8 mouse cellular contexts compared by ENCODE assay signal in genomic region chr16:30187907-30188414, GRCm38 (mm10).
DNase-seq lines count a peak whose midpoint lies in the region; ATAC-seq and TF ChIP-seq lines count a peak whose summit lies in the region.

No protein-coding gene starts in this region.

- H3K79me2 ChIP-seq in myocyte (ENCODE audit: control insufficient read depth, insufficient read depth) = no peaks in the 10 kb centered on the region

- peaks cover 27% of the 10 kb centered on the region for H3K27me3 ChIP-seq in erythroblast, embryonic 14.5 days (ENCODE audit: control insufficient read depth)
- H3K27me3 ChIP-seq in heart, embryonic 13.5 days (replicated peaks) = peaks cover 35% of the 10 kb centered on the region
- peaks cover 4% of the 10 kb centered on the region; the same call in 1 of the 2 replicates for H3K27me3 ChIP-seq in liver, embryonic 11.5 days (replicated peaks; ENCODE audit: control insufficient read depth, insufficient read depth, low read length)
- H3K27me3 ChIP-seq in myocyte (ENCODE audit: control insufficient read depth, insufficient read depth, insufficient read length) = no peaks in the 10 kb centered on the region

- H3ac ChIP-seq in myocyte (ENCODE audit: control insufficient read depth, insufficient read length) = no peak overlapping the region

- peaks cover 31% of the 10 kb centered on the region for H3K4me1 ChIP-seq in bone marrow macrophage, adult 2 months (ENCODE audit: control insufficient read depth, insufficient read depth, low read length)
- H3K4me1 ChIP-seq in erythroblast, embryonic 14.5 days (ENCODE audit: control insufficient read depth) = peaks cover 4% of the 10 kb centered on the region
- peaks cover 73% of the 10 kb centered on the region for H3K4me1 ChIP-seq in heart, embryonic 13.5 days
- peaks cover 35% of the 10 kb centered on the region for H3K4me1 ChIP-seq in liver, embryonic 11.5 days (replicated peaks; ENCODE audit: control insufficient read depth, insufficient read depth, low read length)

- peak overlapping the region; percentile 70 for H3K9ac ChIP-seq in heart, embryonic 13.5 days
- peak overlapping the region; percentile 59; the same call in 1 of the 2 replicates for H3K9ac ChIP-seq in liver, embryonic 11.5 days (ENCODE audit: low read depth, low read length)

- peak overlapping the region; percentile 40 for H3K4me3 ChIP-seq in bone marrow macrophage, adult 2 months (ENCODE audit: insufficient read depth, low read length)
- H3K4me3 ChIP-seq in erythroblast, embryonic 14.5 days (replicated peaks) = peak overlapping the region; percentile 51
- peak overlapping the region; percentile 43 for H3K4me3 ChIP-seq in heart, embryonic 13.5 days
- peak overlapping the region; percentile 46 for H3K4me3 ChIP-seq in liver, embryonic 11.5 days (ENCODE audit: low read depth, low read length)
- H3K4me3 ChIP-seq in myocyte = peak overlapping the region; percentile 26

- TF ChIP-seq CTCF in bone marrow macrophage, adult 2 months (IDR thresholded peaks at IDR 0.05; ENCODE audit: low read depth, low read length) = peak; percentile 75

- H3K4me2 ChIP-seq in heart, embryonic 13.5 days = peak overlapping the region; percentile 68
- H3K4me2 ChIP-seq in liver, embryonic 11.5 days = peak overlapping the region; percentile 83
- peak overlapping the region; percentile 75 for H3K4me2 ChIP-seq in myocyte (ENCODE audit: low read depth)

- DNase-seq in A20 (ENCODE audit: low read depth, low spot score) = peak; percentile 85
- DNase-seq in kidney, postnatal 10 days = peak; percentile 98
- DNase-seq in liver, embryonic 11.5 days (ENCODE audit: low spot score) = peak; percentile 82
- DNase-seq in spleen, postnatal 4 days (ENCODE audit: low spot score in 2 of 2) = peak; percentile 81 to 88

- peak; percentile 55 for ATAC-seq in heart, embryonic 13.5 days (ENCODE audit: extremely low read depth, insufficient number of reproducible peaks, low FRiP score, low TSS enrichment)
- ATAC-seq in liver, embryonic 11.5 days (replicated peaks; ENCODE audit: low FRiP score) = peak; percentile 75

- no peak for TF ChIP-seq POLR2A in bone marrow macrophage, adult 2 months (IDR thresholded peaks at IDR 0.05; ENCODE audit: borderline replicate concordance, low read depth, low read length)
- TF ChIP-seq POLR2A in myocyte (IDR thresholded peaks at IDR 0.05; ENCODE audit: insufficient read length, low read depth) = peak; percentile 74

- WGBS in heart, embryonic 13.5 days = under 1% methylated on average over 26 of the region's 26 CpGs
- WGBS in liver, embryonic 11.5 days = under 1% methylated on average over 26 of the region's 26 CpGs

- no peaks in the 10 kb centered on the region for H3K9me3 ChIP-seq in erythroblast, embryonic 14.5 days (ENCODE audit: control insufficient read depth, low read length)
- no peaks in the 10 kb centered on the region for H3K9me3 ChIP-seq in heart, embryonic 13.5 days
- no peaks in the 10 kb centered on the region for H3K9me3 ChIP-seq in liver, embryonic 11.5 days (ENCODE audit: control insufficient read depth, low read length)

- no peak overlapping the region; the same call in 1 of the 2 replicates for H3K27ac ChIP-seq in bone marrow macrophage, adult 2 months (ENCODE audit: insufficient read depth, low read depth, low read length)
- peak overlapping the region; percentile 85 for H3K27ac ChIP-seq in heart, embryonic 13.5 days (replicated peaks)
- H3K27ac ChIP-seq in liver, embryonic 11.5 days (ENCODE audit: low read depth, low read length) = peak overlapping the region; percentile 52

- H3K36me3 ChIP-seq in erythroblast, embryonic 14.5 days (ENCODE audit: control insufficient read depth) = no peaks in the 10 kb centered on the region
- no peaks in the 10 kb centered on the region for H3K36me3 ChIP-seq in heart, embryonic 13.5 days
- no peaks in the 10 kb centered on the region for H3K36me3 ChIP-seq in liver, embryonic 11.5 days (ENCODE audit: control insufficient read depth, insufficient read depth, low read length)
- H3K36me3 ChIP-seq in myocyte (ENCODE audit: control insufficient read depth, insufficient read depth) = no peaks in the 10 kb centered on the region

TF ChIP-seq in myocyte, 11 proteins besides CTCF, POLR2A, EP300 and RAD21:
- TF ChIP-seq MYOD1 (IDR thresholded peaks at IDR 0.05; ENCODE audit: control insufficient read depth in 1 of 3, insufficient read length in 2 of 3, low read depth in 2 of 3) (peak in 1 of 3 experiments; percentile 67), POLR2AphosphoS2 (IDR thresholded peaks at IDR 0.05; ENCODE audit: insufficient read length, low read depth) (peak; percentile 70), MAX (IDR thresholded peaks at IDR 0.05; ENCODE audit: low read depth) (peak; percentile 5), TCF12 (IDR thresholded peaks at IDR 0.05; ENCODE audit: insufficient read depth, poor library complexity, severe bottlenecking) (peak; percentile 13), MYOG (IDR thresholded peaks at IDR 0.05; ENCODE audit: control insufficient read depth in 1 of 3, insufficient read depth in 1 of 3, insufficient read length in 2 of 3, low read depth in 2 of 3) (peak in 2 of 3 experiments; percentile 1 to 74), TCF3 (IDR thresholded peaks at IDR 0.05; ENCODE audit: insufficient read length, low read depth) (no peak), E2F4 (IDR thresholded peaks at IDR 0.05; ENCODE audit: insufficient read depth) (no peak)
